Mouse (Mus musculus) cortical plate, adult 2 months (tissue): ENCODE results near the gene Fosb. TPM values are rescaled to one million over a fixed set of nuclear protein-coding genes. Genes with fewer than 3 reads are reported as not detected.

Experiments used
- H3K27ac ChIP-seq: fragments of 200-500 bp; 2 replicates; pipeline ENCODE4 v1.5.1; 2012; ENCODE audit warnings: low read length, control low read depth, inconsistent platforms; ENCODE audit not compliant: insufficient read depth
- H3K4me1 ChIP-seq: fragments of 200-500 bp; 2 replicates; pipeline ENCODE4 v1.6.1; 2011; ENCODE audit warnings: low read length; ENCODE audit not compliant: control insufficient read depth, insufficient read depth
- H3K4me3 ChIP-seq: fragments of 200-500 bp; 2 replicates; pipeline ENCODE4 v1.5.1; 2011; ENCODE audit warnings: mild to moderate bottlenecking, low read length, control low read depth; ENCODE audit not compliant: insufficient read depth
- CTCF ChIP-seq: fragments of 200-500 bp; IDR thresholded peaks from 2 replicates; pipeline ENCODE4 v1.5.1; 2011; ENCODE audit warnings: mild to moderate bottlenecking, control low read depth, low read length; ENCODE audit not compliant: insufficient read depth; ENCODE audit errors: extremely low read depth
- POLR2A ChIP-seq: fragments of 200-500 bp; IDR thresholded peaks from 2 replicates; pipeline ENCODE4 v1.6.1; 2011; ENCODE audit warnings: mild to moderate bottlenecking, low read length, control low read depth; ENCODE audit not compliant: insufficient read depth; ENCODE audit errors: extremely low read depth
- polyA plus RNA-seq: library from polyadenylated mRNA; depleted of rRNA; stranded (reverse); fragments of >200 nt; gene quantifications from 2 replicates; pipeline ENCODE4 v1.2.3, GENCODE M21; 2012

Gene Fosb
- polyA plus RNA-seq, 1 experiment = 7.1 TPM

- TF ChIP-seq POLR2A (no peak), CTCF (no peak)
- Histone ChIP-seq H3K4me1 (peaks cover 8% of the 10 kb centered on the region), H3K27ac (no peak overlapping the region), H3K4me3 (no peak overlapping the region)
Measured at GRCm38 (mm10) chr7:19335583-19335982, 25.7 kb upstream of the Fosb start.

GRCm38 (mm10) chr7:19332709-19333352 lies 23.0 kb upstream of the Fosb start:
- Histone ChIP-seq H3K27ac (peak overlapping the region; percentile 99), H3K4me1 (peaks cover 8% of the 10 kb centered on the region), H3K4me3 (peak overlapping the region; percentile 77)
- TF ChIP-seq POLR2A (no peak), CTCF (no peak)

- peaks cover 6% of the 10 kb centered on the region for H3K4me1 ChIP-seq
- no peak overlapping the region for H3K27ac ChIP-seq
- no peak for TF ChIP-seq CTCF
- TF ChIP-seq POLR2A = no peak
- no peak overlapping the region for H3K4me3 ChIP-seq
Measured at GRCm38 (mm10) chr7:19331910-19332309, 22.1 kb upstream of the Fosb start.

- no peak overlapping the region for H3K27ac ChIP-seq
- TF ChIP-seq CTCF (0 out of 2 replicates have a peak, but pooled peaks have one; percentile 2), POLR2A (no peak)
Measured at GRCm38 (mm10) chr7:19328425-19328824, 18.6 kb upstream of the Fosb start.

GRCm38 (mm10) chr7:19327782-19328181 lies 17.9 kb upstream of the Fosb start:
- TF ChIP-seq POLR2A (no peak), CTCF (no peak)
- no peak overlapping the region for H3K4me3 ChIP-seq
- peaks cover 3% of the 10 kb centered on the region for H3K4me1 ChIP-seq
- H3K27ac ChIP-seq = no peak overlapping the region

More at GRCm38 (mm10) chr7:19328425-19328824, 18.6 kb upstream of the Fosb start:
- no peak overlapping the region for H3K4me3 ChIP-seq
- H3K4me1 ChIP-seq = peaks cover 3% of the 10 kb centered on the region

- Histone ChIP-seq H3K4me1 (no peaks in the 10 kb centered on the region), H3K27ac (peak overlapping the region; percentile 89), H3K4me3 (peak overlapping the region; percentile 25)
- TF ChIP-seq CTCF = no peak
- TF ChIP-seq POLR2A = peak; percentile 70; the same call in 1 of the 2 replicates
Measured at GRCm38 (mm10) chr7:19327128-19327527, 17.3 kb upstream of the Fosb start.

GRCm38 (mm10) chr7:19326359-19326758 lies 16.5 kb upstream of the Fosb start:
- H3K4me1 ChIP-seq = no peaks in the 10 kb centered on the region
- H3K27ac ChIP-seq = peak overlapping the region; percentile 89
- no peak for TF ChIP-seq CTCF
- TF ChIP-seq POLR2A = no peak

GRCm38 (mm10) chr7:19325262-19326199 lies 15.7 kb upstream of the Fosb start:
- H3K4me1 ChIP-seq = no peaks in the 10 kb centered on the region
- H3K4me3 ChIP-seq = no peak overlapping the region
- no peak overlapping the region for H3K27ac ChIP-seq
- no peak for TF ChIP-seq POLR2A
- TF ChIP-seq CTCF = no peak

More at GRCm38 (mm10) chr7:19326359-19326758, 16.5 kb upstream of the Fosb start:
- H3K4me3 ChIP-seq = peak overlapping the region; percentile 25; the same call in 1 of the 2 replicates

GRCm38 (mm10) chr7:19324221-19324620 lies 14.4 kb upstream of the Fosb start:
- Histone ChIP-seq H3K4me1 (peaks cover 2% of the 10 kb centered on the region; the same call in 1 of the 2 replicates), H3K27ac (no peak overlapping the region), H3K4me3 (no peak overlapping the region)
- TF ChIP-seq CTCF = no peak
- TF ChIP-seq POLR2A = no peak

GRCm38 (mm10) chr7:19322489-19322888 lies 12.6 kb upstream of the Fosb start:
- Histone ChIP-seq H3K4me3 (no peak overlapping the region), H3K27ac (no peak overlapping the region), H3K4me1 (peaks cover 2% of the 10 kb centered on the region; the same call in 1 of the 2 replicates)
- TF ChIP-seq CTCF (no peak), POLR2A (no peak)
